Mouse (Mus musculus) MEL (cell line): ENCODE data around the gene Ctsd.

Source experiments
- CTCF ChIP-seq, 3 experiments: IDR thresholded peaks in 2 of 3; conservative IDR thresholded peaks in 1 of 3; 2 replicates each; pipeline ENCODE4 v1.5.1; 2011 to 2012; ENCODE audit warnings: low read length in 3 of 3, low read depth in 2 of 3, mild to moderate bottlenecking in 2 of 3, improper control_type of control experiment in 1 of 3, inconsistent platforms in 1 of 3, mixed read lengths in 1 of 3, moderate library complexity in 1 of 3; ENCODE audit not compliant: control insufficient read depth in 1 of 3, insufficient read depth in 1 of 3, poor library complexity in 1 of 3, severe bottlenecking in 1 of 3
- EP300 ChIP-seq, 2 experiments: IDR thresholded peaks; 2 replicates each; pipeline ENCODE4 v1.6.1; 2011; ENCODE audit warnings: improper control_type of control experiment in 2 of 2, low read length in 2 of 2, low read depth in 1 of 2, mild to moderate bottlenecking in 1 of 2
- NRF1 ChIP-seq: IDR thresholded peaks from 2 replicates; pipeline ENCODE4 v1.6.1; 2014; ENCODE audit warnings: low read depth, mild to moderate bottlenecking, inconsistent platforms, low read length, improper control_type of control experiment, moderate library complexity; ENCODE audit not compliant: poor library complexity, insufficient read depth, severe bottlenecking
- POLR2A ChIP-seq, 2 experiments: IDR thresholded peaks; 2 replicates each; pipeline ENCODE4 v1.6.1; 2011 to 2012; ENCODE audit warnings: low read length in 2 of 2, mild to moderate bottlenecking in 2 of 2, control low read depth in 1 of 2, improper control_type of control experiment in 1 of 2, low read depth in 1 of 2, moderate library complexity in 1 of 2; ENCODE audit not compliant: control insufficient read depth in 1 of 2, insufficient read depth in 1 of 2, poor library complexity in 1 of 2
- POLR2AphosphoS2 ChIP-seq: IDR thresholded peaks from 2 replicates; pipeline ENCODE4 v1.6.1; 2011; ENCODE audit warnings: low read length, improper control_type of control experiment
- TAL1 ChIP-seq: IDR thresholded peaks from 2 replicates; pipeline ENCODE4 v1.6.1; 2012; ENCODE audit warnings: mild to moderate bottlenecking, inconsistent platforms, low read length, moderate library complexity, mixed read lengths

DNA sequence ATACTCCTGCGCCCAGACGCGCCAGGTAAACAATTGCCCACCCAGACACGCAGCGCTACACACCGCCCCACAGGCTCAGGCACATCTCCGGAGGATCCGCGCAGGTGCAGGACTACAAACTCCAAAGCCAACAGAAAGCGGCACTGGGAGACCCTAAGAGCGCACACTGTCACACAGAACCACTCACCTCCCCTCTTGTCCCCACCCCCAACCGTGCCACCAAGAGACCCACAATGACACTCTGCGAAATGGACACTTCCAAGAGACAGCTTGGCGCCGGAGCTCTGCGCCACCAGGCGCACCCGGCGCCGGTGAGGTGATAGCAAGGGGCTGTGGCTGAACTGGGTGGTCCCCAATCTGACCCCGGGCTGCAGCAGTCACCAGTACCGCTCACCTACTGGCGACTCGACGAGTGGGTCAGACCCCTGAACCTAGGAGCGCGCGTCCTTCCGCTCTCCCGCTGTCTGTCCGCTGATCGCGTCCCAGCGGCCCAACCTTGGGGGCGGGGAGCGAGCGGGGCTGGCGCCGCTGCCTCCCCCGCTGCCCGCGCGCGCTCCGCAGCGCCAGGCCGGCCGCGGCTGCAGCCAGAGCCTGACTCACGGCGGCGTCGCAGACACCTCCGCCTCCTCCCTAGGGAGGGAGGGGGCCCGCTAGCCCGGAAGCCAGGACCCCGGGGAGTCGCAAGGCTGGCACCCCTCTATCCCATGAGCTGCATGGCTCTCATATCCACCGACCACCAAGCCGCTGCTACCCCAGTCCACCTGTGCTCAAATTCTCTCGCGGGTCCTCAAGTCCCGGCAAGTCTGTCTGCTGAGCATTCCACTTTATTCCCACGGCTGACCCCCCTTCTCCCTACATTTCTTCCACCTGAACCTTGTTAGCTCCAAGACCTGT, 15.8 kb downstream of the Ctsd start:
- no peak for TF ChIP-seq CTCF (IDR thresholded peaks at IDR 0.05 in 2 of 3, conservative IDR thresholded peaks at IDR 0.05 in 1 of 3; ENCODE audit: control insufficient read depth in 1 of 3, insufficient read depth in 1 of 3, low read depth in 2 of 3, low read length in 3 of 3, poor library complexity in 1 of 3, severe bottlenecking in 1 of 3)
- no peak for TF ChIP-seq POLR2AphosphoS2
- TF ChIP-seq POLR2A (IDR thresholded peaks at IDR 0.05; ENCODE audit: control insufficient read depth in 1 of 2, insufficient read depth in 1 of 2, low read depth in 1 of 2, low read length in 2 of 2, poor library complexity in 1 of 2), result no peak
- TF ChIP-seq NRF1, result no peak
- TF ChIP-seq EP300 (IDR thresholded peaks at IDR 0.05; ENCODE audit: low read depth in 1 of 2, low read length in 2 of 2), result no peak
- TF ChIP-seq TAL1, result no peak
